Mouse (Mus musculus) CH12.LX (cell line): ENCODE results near the gene Cadm1.

Source experiments
- CHD2 ChIP-seq: IDR thresholded peaks from 2 replicates; pipeline ENCODE4 v1.6.1; 2011; ENCODE audit warnings: low read length, improper control_type of control experiment
- CTCF ChIP-seq, 2 experiments: IDR thresholded peaks in 1 of 2; conservative IDR thresholded peaks in 1 of 2; 2 replicates each; pipeline ENCODE4 v1.5.1; 2011 to 2012; ENCODE audit warnings: low read depth in 2 of 2, low read length in 2 of 2, improper control_type of control experiment in 1 of 2, inconsistent platforms in 1 of 2, mild to moderate bottlenecking in 1 of 2, moderate library complexity in 1 of 2
- E2F4 ChIP-seq: IDR thresholded peaks from 2 replicates; pipeline ENCODE4 v1.6.1; 2011; ENCODE audit warnings: low read depth, low read length, improper control_type of control experiment; ENCODE audit not compliant: insufficient replicate concordance
- MXI1 ChIP-seq: IDR thresholded peaks from 2 replicates; pipeline ENCODE4 v1.6.1; 2011; ENCODE audit warnings: mild to moderate bottlenecking, low read depth, low read length, improper control_type of control experiment
- NELFE ChIP-seq: IDR thresholded peaks from 2 replicates; pipeline ENCODE4 v1.6.1; 2011; ENCODE audit warnings: low read depth, low read length, improper control_type of control experiment
- POLR2A ChIP-seq: IDR thresholded peaks from 2 replicates; pipeline ENCODE4 v1.6.1; 2011; ENCODE audit warnings: low read depth, mild to moderate bottlenecking, improper control_type of control experiment, low read length
- POLR2AphosphoS2 ChIP-seq: IDR thresholded peaks from 2 replicates; pipeline ENCODE4 v1.6.1; 2011; ENCODE audit warnings: low read depth, low read length, improper control_type of control experiment
- SMC3 ChIP-seq: IDR thresholded peaks from 2 replicates; pipeline ENCODE4 v1.6.1; 2011; ENCODE audit warnings: low read depth, low read length, improper control_type of control experiment
- USF1 ChIP-seq: IDR thresholded peaks from 2 replicates; pipeline ENCODE4 v1.6.1; 2014; ENCODE audit warnings: low read depth, mild to moderate bottlenecking, inconsistent platforms, low read length, improper control_type of control experiment
- ZKSCAN1 ChIP-seq: IDR thresholded peaks from 2 replicates; pipeline ENCODE4 v1.6.1; 2012; ENCODE audit warnings: low read depth, inconsistent platforms, low read length, improper control_type of control experiment, borderline replicate concordance

GRCm38 (mm10) chr9:47739276-47739675 is 209.3 kb downstream of the Cadm1 start:
- TF ChIP-seq CHD2 (no peak), NELFE (no peak), E2F4 (no peak), CTCF (conservative IDR thresholded peaks at IDR 0.05 in 1 of 2, IDR thresholded peaks at IDR 0.05 in 1 of 2; ENCODE audit: low read depth in 2 of 2, low read length in 2 of 2) (no peak), ZKSCAN1 (no peak), POLR2A (no peak), MXI1 (no peak), SMC3 (no peak), USF1 (no peak), POLR2AphosphoS2 (no peak)
